9 mouse cellular contexts compared by ENCODE assay signal in genomic region chr2:124090231-124091141, GRCm38 (mm10). TPM values are rescaled to one million over a fixed set of nuclear protein-coding genes. Genes with fewer than 3 reads are reported as not detected.
DNase-seq lines count a peak whose midpoint lies in the region; ATAC-seq and TF ChIP-seq lines count a peak whose summit lies in the region.
"Had no signal": no experiment of that assay in that cellular context is flagged by ENCODE, and none has a peak within 500 bp of the region (broad histone marks: within the 10 kb centered on the region; RNA-seq: fewer than 3 reads in every experiment).

No protein-coding gene starts in this region.

- H3K4me2 ChIP-seq in lung, embryonic 16.5 days (ENCODE audit: low read depth, low read length) = peak overlapping the region; percentile 95

- no peak for TF ChIP-seq EP300 in heart, adult 2 months (IDR thresholded peaks at IDR 0.05; ENCODE audit: insufficient read depth, low read depth, low read length)

- DNase-seq in heart, adult 2 months = peak; percentile 5 to 17
- no peak for DNase-seq in heart, adult 8-10 months (ENCODE audit: low spot score)
- peak; percentile 39 to 48 for DNase-seq in cerebellum, postnatal 25 days
- DNase-seq in frontal cortex, postnatal 36 days (ENCODE audit: low spot score in 2 of 2) = peak; percentile 49 to 54
- DNase-seq in layer of hippocampus, postnatal 14 days (ENCODE audit: low spot score in 2 of 2) = peak; percentile 36 to 57
- peak; percentile 65 to 74 for DNase-seq in right cerebral cortex, postnatal 10 days (ENCODE audit: low spot score in 2 of 2)
- no peak for DNase-seq in spleen, adult 18-20 months

- TF ChIP-seq CTCF in heart, adult 2 months (IDR thresholded peaks at IDR 0.05) = no peak

- peak; percentile 74 for ATAC-seq in lung, embryonic 16.5 days (ENCODE audit: low read depth)

- H3K4me3 ChIP-seq in heart, adult 2 months = peak overlapping the region; percentile 50
- peak overlapping the region; percentile 61 for H3K4me3 ChIP-seq in lung, embryonic 16.5 days (ENCODE audit: low read length)

- no peak overlapping the region for H3K27ac ChIP-seq in heart, adult 2 months
- H3K27ac ChIP-seq in lung, embryonic 16.5 days (ENCODE audit: low read length) = no peak overlapping the region

- H3K9ac ChIP-seq in heart, adult 2 months (ENCODE audit: low read depth, low read length) = no peak overlapping the region
- peak overlapping the region; percentile 65 for H3K9ac ChIP-seq in lung, embryonic 16.5 days (ENCODE audit: low read length)

- no peaks in the 10 kb centered on the region for H3K36me3 ChIP-seq in heart, adult 2 months (ENCODE audit: control insufficient read depth, insufficient read depth, low read length)
- H3K36me3 ChIP-seq in lung, embryonic 16.5 days (ENCODE audit: control insufficient read depth, insufficient read depth, low read length) = no peaks in the 10 kb centered on the region

- intact Hi-C loops in heart, adult 2 months (cut with DNase I) = no loop called here

- TF ChIP-seq POLR2A in heart, adult 2 months (IDR thresholded peaks at IDR 0.05; ENCODE audit: insufficient read depth, low read depth, low read length) = no peak

- no peaks in the 10 kb centered on the region for H3K79me2 ChIP-seq in heart, adult 2 months (replicated peaks; ENCODE audit: control insufficient read depth, insufficient read depth, low read length)

- H3K9me3 ChIP-seq in lung, embryonic 16.5 days (ENCODE audit: control insufficient read depth, low read length) = no peaks in the 10 kb centered on the region

- H3K4me1 ChIP-seq in heart, adult 2 months (ENCODE audit: control insufficient read depth, insufficient read depth, low read length) = no peaks in the 10 kb centered on the region
- H3K4me1 ChIP-seq in lung, embryonic 16.5 days (replicated peaks; ENCODE audit: control insufficient read depth, insufficient read depth, low read length) = peaks cover 9% of the 10 kb centered on the region

- peaks cover 13% of the 10 kb centered on the region for H3K27me3 ChIP-seq in heart, adult 2 months (ENCODE audit: control insufficient read depth, insufficient read depth, low read length)
- H3K27me3 ChIP-seq in lung, embryonic 16.5 days (ENCODE audit: control insufficient read depth, insufficient read depth, low read depth, low read length) = peaks cover 22% of the 10 kb centered on the region

- WGBS in heart, adult 2 months = 4% methylated on average over 49 of the region's 49 CpGs
- WGBS in lung, embryonic 16.5 days = 2% methylated on average over 44 of the region's 49 CpGs

RNA-seq across cellular contexts. Expression of gene Sema6d, which starts 0.7 kb away (rescaled TPM):
- total RNA-seq in heart, adult 2 months (2021) = 10 to 100 TPM; 13.8 to 16.4 TPM
- polyA plus RNA-seq in heart, adult 2 months (2012; rRNA removed) = 14.0 and 20.6 TPM in 2 replicates
- 10 to 100 TPM; 15.2 to 21.4 (median 15.9) TPM for total RNA-seq in heart, adult 8-10 months (2022)
- 10 to 100 TPM; 74.2 to 75.2 TPM for total RNA-seq in layer of hippocampus, postnatal 14 days (2021)
- polyA plus RNA-seq in lung, embryonic 16.5 days (2015; fragmentation: Nextera tagmentation; extraction: Ambion mirVana) = 18.1 and 19.0 TPM in 2 replicates
- total RNA-seq: MEL had no signal

Comparison
In these comparisons a context has a peak if more than half of its experiments do, and no peak if none do; other contexts are left out.
1. DNase-seq: peak in heart, adult 2 months (2 of 2), cerebellum, postnatal 25 days (2 of 2), frontal cortex, postnatal 36 days (2 of 2), layer of hippocampus, postnatal 14 days (2 of 2) and right cerebral cortex, postnatal 10 days (2 of 2); none in heart, adult 8-10 months (single experiment) and spleen, adult 18-20 months (0 of 2).